Mouse (Mus musculus): ENCODE results near the gene Slc25a24. TPM values are rescaled to one million over a fixed set of nuclear protein-coding genes. Genes with fewer than 3 reads are reported as not detected.

Gene Slc25a24
- polyA plus RNA-seq, 1 experiment from 2014 or later: 4.6 TPM

DNA sequence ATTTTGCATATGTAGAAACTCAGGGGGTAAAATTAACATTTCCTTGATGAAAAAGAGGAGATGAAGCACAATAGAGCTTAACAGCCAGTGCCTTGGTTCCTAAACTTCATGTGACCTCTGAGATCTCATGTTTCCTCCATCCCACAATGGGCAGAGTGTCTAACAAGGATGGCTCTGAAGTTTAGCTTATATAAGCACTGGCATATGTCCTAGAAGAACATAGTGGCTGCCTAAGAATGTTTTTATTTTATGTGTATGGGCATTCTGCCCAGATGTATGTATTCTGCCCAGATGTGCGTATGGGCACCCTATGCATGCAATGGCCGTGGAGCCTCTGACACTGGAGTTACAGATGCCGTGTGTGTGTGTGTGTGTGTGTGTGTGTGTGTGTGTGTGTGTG, 34.5 kb downstream of the Slc25a24 start:
- H3K27ac ChIP-seq (ENCODE audit: low read length): no peak overlapping the region
- ATAC-seq (ENCODE audit: low read depth): no peak
- 69% methylated on average over 3 of the region's 3 CpGs for WGBS (ENCODE audit: insufficient replicate concordance)

DNA sequence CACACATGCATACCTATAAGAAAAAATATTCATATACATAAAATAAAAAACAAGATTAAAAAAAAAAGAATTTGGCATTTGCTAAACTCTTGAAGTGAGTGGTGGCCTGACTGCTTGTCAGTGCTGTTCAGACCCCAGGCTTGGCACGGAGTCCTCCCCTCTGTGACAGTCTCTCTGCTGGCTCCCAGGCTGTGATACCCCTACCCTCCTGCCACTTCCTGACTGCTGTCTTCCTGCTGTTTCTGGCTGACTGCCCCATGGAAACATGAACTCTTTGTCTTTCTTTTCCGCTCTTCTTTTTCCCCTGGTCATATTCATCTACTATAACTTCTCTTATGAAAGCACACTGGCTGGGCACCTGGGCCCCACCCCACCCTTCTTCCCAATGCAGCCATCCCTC, 41.1 kb downstream of the Slc25a24 start:
- H3K4me3 ChIP-seq (ENCODE audit: low read depth, low read length): no peak overlapping the region
- H3K36me3 ChIP-seq (ENCODE audit: control insufficient read depth, insufficient read depth): no peaks in the 10 kb centered on the region
- H3K4me2 ChIP-seq (ENCODE audit: low read depth, low read length): no peak overlapping the region
- H3K9ac ChIP-seq (ENCODE audit: low read depth, low read length): no peak overlapping the region
- no peaks in the 10 kb centered on the region for H3K4me1 ChIP-seq (ENCODE audit: control insufficient read depth, low read depth, low read length)
- ATAC-seq (ENCODE audit: low read depth): no peak
- H3K9me3 ChIP-seq (replicated peaks; ENCODE audit: control insufficient read depth, low read length): no peaks in the 10 kb centered on the region
- WGBS (ENCODE audit: insufficient replicate concordance): 73% methylated on average over 2 of the region's 2 CpGs
- H3K27me3 ChIP-seq (ENCODE audit: control insufficient read depth, insufficient read depth, low read depth, low read length): no peaks in the 10 kb centered on the region
- no peak overlapping the region for H3K27ac ChIP-seq (ENCODE audit: low read length)

More for the DNA sequence above, 34.5 kb downstream of the Slc25a24 start:
- Histone ChIP-seq H3K9me3 (replicated peaks; ENCODE audit: control insufficient read depth, low read length) (no peaks in the 10 kb centered on the region), H3K9ac (ENCODE audit: low read depth, low read length) (no peak overlapping the region), H3K36me3 (ENCODE audit: control insufficient read depth, insufficient read depth) (no peaks in the 10 kb centered on the region), H3K4me3 (ENCODE audit: low read depth, low read length) (no peak overlapping the region), H3K27me3 (ENCODE audit: control insufficient read depth, insufficient read depth, low read depth, low read length) (no peaks in the 10 kb centered on the region), H3K4me1 (ENCODE audit: control insufficient read depth, low read depth, low read length) (no peaks in the 10 kb centered on the region), H3K4me2 (ENCODE audit: low read depth, low read length) (no peak overlapping the region)

DNA sequence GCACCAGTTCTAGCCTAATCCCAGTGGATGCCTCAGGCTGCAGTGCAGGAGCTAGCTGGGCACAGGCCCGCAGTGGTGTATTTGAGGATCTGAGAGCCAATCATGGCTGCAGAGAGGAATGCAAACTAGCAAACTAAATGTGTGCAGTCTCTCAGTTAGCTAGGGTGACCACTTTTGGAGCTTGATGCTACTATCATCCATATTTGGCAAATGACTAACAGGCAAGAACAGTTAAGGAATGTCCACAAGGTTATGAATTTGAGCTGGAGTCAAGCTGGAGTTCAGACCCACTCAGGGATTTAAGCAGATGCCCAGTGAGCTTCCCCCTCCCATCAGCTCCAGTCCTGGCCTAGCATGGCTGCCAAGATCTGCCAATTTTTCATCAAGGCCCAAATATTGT, 41.7 kb downstream of the Slc25a24 start:
- WGBS (ENCODE audit: insufficient replicate concordance): 59% methylated on average over 1 of the region's 1 CpGs
- Histone ChIP-seq H3K9ac (ENCODE audit: low read depth, low read length) (no peak overlapping the region), H3K27ac (ENCODE audit: low read length) (no peak overlapping the region), H3K4me1 (ENCODE audit: control insufficient read depth, low read depth, low read length) (no peaks in the 10 kb centered on the region), H3K4me2 (ENCODE audit: low read depth, low read length) (no peak overlapping the region), H3K27me3 (ENCODE audit: control insufficient read depth, insufficient read depth, low read depth, low read length) (no peaks in the 10 kb centered on the region), H3K36me3 (ENCODE audit: control insufficient read depth, insufficient read depth) (no peaks in the 10 kb centered on the region), H3K4me3 (ENCODE audit: low read depth, low read length) (no peak overlapping the region), H3K9me3 (replicated peaks; ENCODE audit: control insufficient read depth, low read length) (no peaks in the 10 kb centered on the region)
- ATAC-seq (ENCODE audit: low read depth): no peak

DNA sequence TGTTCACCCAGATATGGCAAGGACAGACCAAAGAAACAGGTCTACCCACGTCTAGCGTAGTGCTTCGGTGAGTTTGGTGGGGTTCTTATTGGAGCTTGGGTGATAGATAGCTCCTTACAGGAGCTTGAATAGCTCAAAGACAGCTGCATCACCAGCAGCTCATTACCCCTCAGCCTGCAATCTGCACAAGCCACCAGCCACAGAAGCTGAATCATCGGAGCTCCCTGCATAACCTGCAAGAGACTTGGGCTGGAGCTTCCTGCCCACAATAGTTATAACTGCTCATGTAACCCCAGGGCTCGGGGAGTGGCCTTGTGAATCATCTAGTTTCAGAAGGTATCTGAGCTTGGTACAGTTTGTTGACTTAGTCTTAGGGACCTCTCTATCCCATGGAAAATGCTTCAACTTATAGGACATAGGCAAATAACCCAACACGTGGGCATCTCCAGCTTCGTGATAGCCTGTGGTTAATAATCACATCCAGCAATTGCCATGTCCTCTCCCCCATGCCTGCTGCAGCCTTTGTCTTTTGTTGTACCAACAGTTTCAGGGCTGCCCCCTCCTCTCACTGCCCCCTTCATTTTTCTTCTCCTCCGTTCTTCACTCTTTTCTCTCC, 42.4 kb downstream of the Slc25a24 start:
- WGBS (ENCODE audit: insufficient replicate concordance): 34% methylated on average over 8 of the region's 8 CpGs
- no peak overlapping the region for H3K9ac ChIP-seq (ENCODE audit: low read depth, low read length)
- no peaks in the 10 kb centered on the region for H3K9me3 ChIP-seq (replicated peaks; ENCODE audit: control insufficient read depth, low read length)
- ATAC-seq (ENCODE audit: low read depth): no peak
- H3K27me3 ChIP-seq (ENCODE audit: control insufficient read depth, insufficient read depth, low read depth, low read length): no peaks in the 10 kb centered on the region
- H3K4me2 ChIP-seq (ENCODE audit: low read depth, low read length): no peak overlapping the region
- no peak overlapping the region for H3K4me3 ChIP-seq (ENCODE audit: low read depth, low read length)
- H3K36me3 ChIP-seq (ENCODE audit: control insufficient read depth, insufficient read depth): no peaks in the 10 kb centered on the region
- H3K4me1 ChIP-seq (ENCODE audit: control insufficient read depth, low read depth, low read length): no peaks in the 10 kb centered on the region
- no peak overlapping the region for H3K27ac ChIP-seq (ENCODE audit: low read length)

DNA sequence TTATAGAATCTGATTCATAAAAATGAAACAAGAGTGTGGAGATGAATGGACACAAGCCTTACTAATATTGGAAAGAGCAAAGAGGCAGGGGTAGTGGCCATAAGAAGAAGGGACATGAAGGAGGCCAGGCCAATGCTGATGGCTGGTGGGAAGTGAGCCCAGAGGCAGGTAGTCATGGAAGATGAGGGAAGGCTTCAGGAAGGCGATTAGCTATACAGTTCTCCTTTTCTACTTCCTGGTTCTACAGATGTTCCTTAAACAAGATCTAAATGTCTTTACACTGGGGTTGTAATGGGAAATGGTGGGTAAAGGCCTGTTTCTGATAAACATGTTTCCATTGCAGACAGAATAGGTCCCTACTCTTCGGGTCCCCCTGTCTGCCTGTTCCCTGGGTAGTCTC, 46.2 kb downstream of the Slc25a24 start:
- Histone ChIP-seq H3K4me2 (ENCODE audit: low read depth, low read length) (no peak overlapping the region), H3K36me3 (ENCODE audit: control insufficient read depth, insufficient read depth) (no peaks in the 10 kb centered on the region), H3K27ac (ENCODE audit: low read length) (no peak overlapping the region), H3K9ac (ENCODE audit: low read depth, low read length) (no peak overlapping the region), H3K4me1 (ENCODE audit: control insufficient read depth, low read depth, low read length) (no peaks in the 10 kb centered on the region), H3K27me3 (ENCODE audit: control insufficient read depth, insufficient read depth, low read depth, low read length) (no peaks in the 10 kb centered on the region), H3K9me3 (replicated peaks; ENCODE audit: control insufficient read depth, low read length) (no peaks in the 10 kb centered on the region), H3K4me3 (ENCODE audit: low read depth, low read length) (no peak overlapping the region)
- WGBS (ENCODE audit: insufficient replicate concordance): 22% methylated on average over 2 of the region's 2 CpGs
- ATAC-seq (ENCODE audit: low read depth): no peak

DNA sequence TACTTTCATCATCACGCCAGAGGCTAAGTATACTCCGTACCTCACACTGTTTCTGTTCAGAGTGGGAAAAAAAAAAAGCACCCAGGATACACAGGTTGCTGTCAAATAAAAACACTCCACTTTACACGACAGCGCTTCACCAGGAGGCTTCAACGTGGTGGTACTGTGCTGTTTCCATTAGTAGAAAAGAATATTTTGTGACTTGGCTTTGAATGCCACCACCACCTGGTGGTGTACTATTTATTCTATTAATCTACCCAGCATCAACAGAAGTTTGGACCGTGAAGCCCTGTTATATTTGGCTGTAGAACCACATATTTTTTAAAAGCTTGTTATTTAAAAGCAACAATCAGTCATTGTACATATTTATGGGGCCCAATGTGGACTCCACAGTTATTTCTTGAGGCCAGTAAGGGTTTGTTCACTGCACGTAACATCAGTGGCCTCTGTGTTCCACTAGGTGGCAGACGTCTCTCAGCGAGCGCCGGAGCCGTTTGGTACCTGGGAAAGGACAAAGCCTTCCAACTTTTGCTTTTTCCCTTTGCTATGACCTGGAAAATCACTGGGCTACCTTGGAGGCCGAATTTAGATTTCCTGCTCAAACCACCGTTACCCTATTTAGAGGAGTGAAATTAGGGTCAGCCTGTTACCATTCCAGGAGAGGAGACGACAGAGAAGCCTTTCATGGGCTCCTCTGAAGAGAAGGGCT, 48.3 kb downstream of the Slc25a24 start:
- Histone ChIP-seq H3K9ac (ENCODE audit: low read depth, low read length) (no peak overlapping the region), H3K36me3 (ENCODE audit: control insufficient read depth, insufficient read depth) (no peaks in the 10 kb centered on the region), H3K27me3 (ENCODE audit: control insufficient read depth, insufficient read depth, low read depth, low read length) (no peaks in the 10 kb centered on the region), H3K9me3 (replicated peaks; ENCODE audit: control insufficient read depth, low read length) (no peaks in the 10 kb centered on the region), H3K4me1 (ENCODE audit: control insufficient read depth, low read depth, low read length) (no peaks in the 10 kb centered on the region), H3K4me3 (ENCODE audit: low read depth, low read length) (no peak overlapping the region), H3K4me2 (ENCODE audit: low read depth, low read length) (no peak overlapping the region), H3K27ac (ENCODE audit: low read length) (no peak overlapping the region)
- ATAC-seq (ENCODE audit: low read depth): no peak
- 22% methylated on average over 15 of the region's 15 CpGs for WGBS (ENCODE audit: insufficient replicate concordance)

DNA sequence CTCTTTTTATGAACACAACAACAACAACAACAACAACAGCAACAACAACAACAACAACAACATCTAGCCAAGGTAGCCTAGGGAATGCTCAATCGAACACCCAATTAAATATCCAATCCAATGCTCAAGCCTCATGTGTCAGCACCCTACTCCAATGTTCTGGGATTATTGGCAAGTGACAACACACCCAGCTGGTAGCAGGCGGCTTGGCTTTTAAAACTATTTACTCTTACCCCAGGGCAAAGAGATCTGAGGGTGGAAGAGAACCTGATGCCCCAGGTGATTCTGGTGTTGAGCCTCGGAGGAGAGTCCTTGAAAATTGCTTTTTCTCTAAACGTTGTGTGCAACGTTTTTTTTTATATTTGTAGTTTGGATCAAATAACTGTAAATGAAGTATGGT, 51.4 kb downstream of the Slc25a24 start:
- no peak for ATAC-seq (ENCODE audit: low read depth)
- Histone ChIP-seq H3K27me3 (ENCODE audit: control insufficient read depth, insufficient read depth, low read depth, low read length) (no peaks in the 10 kb centered on the region), H3K9me3 (replicated peaks; ENCODE audit: control insufficient read depth, low read length) (no peaks in the 10 kb centered on the region), H3K36me3 (ENCODE audit: control insufficient read depth, insufficient read depth) (no peaks in the 10 kb centered on the region), H3K27ac (ENCODE audit: low read length) (no peak overlapping the region), H3K4me3 (ENCODE audit: low read depth, low read length) (no peak overlapping the region), H3K9ac (ENCODE audit: low read depth, low read length) (no peak overlapping the region), H3K4me1 (ENCODE audit: control insufficient read depth, low read depth, low read length) (no peaks in the 10 kb centered on the region), H3K4me2 (ENCODE audit: low read depth, low read length) (no peak overlapping the region)
- WGBS (ENCODE audit: insufficient replicate concordance): 52% methylated on average over 5 of the region's 5 CpGs

DNA sequence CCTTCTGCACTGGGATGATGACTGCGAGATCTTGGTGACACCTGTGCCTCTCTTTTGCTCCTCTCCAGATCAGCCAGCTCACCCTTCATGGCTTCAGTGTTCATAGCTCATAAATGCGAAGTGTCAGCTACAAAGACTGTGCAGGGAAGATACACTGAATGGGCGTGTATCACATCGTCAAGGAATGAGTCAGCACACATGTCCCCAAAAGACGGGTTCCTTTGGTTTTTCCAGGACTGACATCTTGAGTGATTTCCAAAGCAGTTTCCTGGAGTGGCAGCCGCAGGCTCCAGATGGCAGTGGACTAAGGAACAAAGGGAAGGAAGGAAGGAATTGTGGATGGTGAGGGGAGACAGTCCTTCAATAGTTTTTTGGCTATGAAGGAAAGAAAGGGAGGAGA, 55.8 kb downstream of the Slc25a24 start:
- Histone ChIP-seq H3K4me2 (ENCODE audit: low read depth, low read length) (no peak overlapping the region), H3K36me3 (ENCODE audit: control insufficient read depth, insufficient read depth) (no peaks in the 10 kb centered on the region), H3K27ac (ENCODE audit: low read length) (no peak overlapping the region), H3K27me3 (ENCODE audit: control insufficient read depth, insufficient read depth, low read depth, low read length) (no peaks in the 10 kb centered on the region), H3K4me1 (ENCODE audit: control insufficient read depth, low read depth, low read length) (no peaks in the 10 kb centered on the region), H3K9ac (ENCODE audit: low read depth, low read length) (no peak overlapping the region), H3K4me3 (ENCODE audit: low read depth, low read length) (no peak overlapping the region), H3K9me3 (replicated peaks; ENCODE audit: control insufficient read depth, low read length) (no peaks in the 10 kb centered on the region)
- WGBS (ENCODE audit: insufficient replicate concordance): 24% methylated on average over 6 of the region's 6 CpGs
- ATAC-seq (ENCODE audit: low read depth): no peak

DNA sequence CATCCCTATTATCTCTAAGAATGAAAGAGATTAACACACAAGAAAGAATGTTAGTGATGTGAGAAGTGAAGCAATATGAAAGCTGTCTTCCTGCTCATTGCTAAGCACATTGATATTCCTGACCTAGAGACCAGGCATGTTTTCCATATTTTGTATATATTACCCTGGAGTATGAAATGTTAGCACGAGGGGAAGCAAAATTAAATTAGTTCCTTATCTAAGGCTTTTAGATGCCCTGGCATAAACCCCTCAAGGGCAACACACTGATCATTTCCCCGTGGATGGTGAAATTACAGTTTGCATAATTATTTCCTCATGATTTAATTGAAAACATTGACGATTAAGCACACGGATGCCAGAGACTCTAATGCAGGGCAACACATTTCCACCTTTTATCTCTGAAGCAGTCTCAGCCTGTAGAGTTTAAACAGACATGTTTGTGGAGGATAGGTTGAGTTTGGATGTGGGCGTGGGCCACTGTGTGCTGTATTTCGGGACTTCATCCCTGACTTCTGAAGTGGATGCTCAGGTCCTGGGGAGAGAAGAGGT, 56.7 kb downstream of the Slc25a24 start:
- Histone ChIP-seq H3K36me3 (ENCODE audit: control insufficient read depth, insufficient read depth) (no peaks in the 10 kb centered on the region), H3K9me3 (replicated peaks; ENCODE audit: control insufficient read depth, low read length) (no peaks in the 10 kb centered on the region), H3K27me3 (ENCODE audit: control insufficient read depth, insufficient read depth, low read depth, low read length) (no peaks in the 10 kb centered on the region), H3K4me1 (ENCODE audit: control insufficient read depth, low read depth, low read length) (no peaks in the 10 kb centered on the region), H3K4me2 (ENCODE audit: low read depth, low read length) (no peak overlapping the region), H3K9ac (ENCODE audit: low read depth, low read length) (no peak overlapping the region), H3K27ac (ENCODE audit: low read length) (no peak overlapping the region), H3K4me3 (ENCODE audit: low read depth, low read length) (no peak overlapping the region)
- WGBS (ENCODE audit: insufficient replicate concordance): 66% methylated on average over 6 of the region's 6 CpGs
- ATAC-seq (ENCODE audit: low read depth): no peak

All from liver, embryonic 16.5 days (tissue).